Mouse (Mus musculus) lung, adult 2 months (tissue): ENCODE data around the gene Prpf4b.
"Not testable (repeated sequence)": the region's sequence is repeated elsewhere in the genome, so short reads cannot be mapped to it uniquely, and the experiment has no call there.

ENCODE experiments used
- CTCF ChIP-seq: fragments of 200-500 bp; IDR thresholded peaks from 2 replicates; pipeline ENCODE4 v1.5.1; 2011; ENCODE audit warnings: mild to moderate bottlenecking, low read length, control low read depth; ENCODE audit not compliant: insufficient read depth
- POLR2A ChIP-seq: fragments of 200-500 bp; IDR thresholded peaks from 2 replicates; pipeline ENCODE4 v1.6.1; 2011; ENCODE audit warnings: low read depth, mild to moderate bottlenecking, control low read depth, low read length, borderline replicate concordance; ENCODE audit errors: extremely low read depth

- not testable (repeated sequence) for TF ChIP-seq CTCF, POLR2A
Observed at GRCm38 (mm10) chr13:34861166-34861565, 13.9 kb upstream of the Prpf4b start.
